Mouse (Mus musculus) neural tube, embryonic 11.5 days (tissue): ENCODE measurements around the gene Gpam. TPM values are rescaled to one million over a fixed set of nuclear protein-coding genes. Genes with fewer than 3 reads are reported as not detected.

Experiments
- ATAC-seq: fragments of 200-750 bp; cut with Nextera tagmentation; 2 replicates; pipeline ENCODE4 v1.8.0; 2017; ENCODE audit warnings: moderate number of reproducible peaks, mild to moderate bottlenecking, moderate TSS enrichment, moderate library complexity; ENCODE audit not compliant: insufficient read depth, low FRiP score, low TSS enrichment
- DNase-seq: peaks from one replicate; pipeline ENCODE4 v3.0.0-alpha.2; 2015; ENCODE audit warnings: low spot score
- H3K27ac ChIP-seq: fragments of 300-500 bp; sonication (generic); 2 replicates; pipeline ENCODE4 v1.5.1; 2014; ENCODE audit warnings: low read depth, mild to moderate bottlenecking, low read length
- H3K27me3 ChIP-seq: fragments of 300-500 bp; sonication (generic); 2 replicates; pipeline ENCODE4 v1.6.1; 2014; ENCODE audit warnings: mild to moderate bottlenecking, low read length, mixed read lengths; ENCODE audit not compliant: control insufficient read depth, insufficient read depth
- H3K36me3 ChIP-seq: fragments of 300-500 bp; sonication (generic); 2 replicates; pipeline ENCODE4 v1.6.1; 2014; ENCODE audit warnings: mild to moderate bottlenecking, low read length, moderate library complexity, mixed read lengths; ENCODE audit not compliant: control insufficient read depth, insufficient read depth
- H3K4me1 ChIP-seq: fragments of 300-500 bp; sonication (generic); 2 replicates; pipeline ENCODE4 v1.6.1; 2014; ENCODE audit warnings: low read length, mixed read lengths; ENCODE audit not compliant: control insufficient read depth, insufficient read depth
- H3K4me2 ChIP-seq: fragments of 300-500 bp; sonication (generic); 2 replicates; pipeline ENCODE4 v1.6.1; 2014; ENCODE audit warnings: low read depth, mild to moderate bottlenecking, moderate library complexity
- H3K4me3 ChIP-seq: fragments of 300-500 bp; sonication (generic); 2 replicates; pipeline ENCODE4 v1.5.1; 2014; ENCODE audit warnings: low read depth, low read length
- H3K9ac ChIP-seq: fragments of 300-500 bp; sonication (generic); 2 replicates; pipeline ENCODE4 v1.6.1; 2014; ENCODE audit warnings: mild to moderate bottlenecking, low read length
- H3K9me3 ChIP-seq: fragments of 300-500 bp; sonication (generic); 2 replicates; pipeline ENCODE4 v1.6.1; 2016; ENCODE audit warnings: low read length; ENCODE audit not compliant: control insufficient read depth
- WGBS: fragments of 180-500 bp; shearing (Covaris S2); extraction: QIAGEN DNeasy Blood & Tissue Kit; methylation state at CpG from one replicate; pipeline ENCODE4 v1.1.7; 2014; 5-methylcytosine and 5-hydroxymethylcytosine counted together
- polyA plus RNA-seq: library from polyadenylated mRNA; unstranded; fragments of >200 nt; fragmentation: Nextera tagmentation; extraction: Ambion mirVana; gene quantifications from 2 replicates; pipeline ENCODE4 v1.2.1, GENCODE M21; 2014

Gene Gpam
- polyA plus RNA-seq, 1 experiment from 2014 or later: 20.4 TPM

- Histone ChIP-seq H3K4me2 (no peak overlapping the region), H3K4me3 (no peak overlapping the region), H3K27ac (no peak overlapping the region), H3K9me3 (no peaks in the 10 kb centered on the region), H3K9ac (no peak overlapping the region), H3K27me3 (no peaks in the 10 kb centered on the region), H3K4me1 (peaks cover 5% of the 10 kb centered on the region; the same call in 1 of the 2 replicates), H3K36me3 (no peaks in the 10 kb centered on the region)
- 67% methylated on average over 11 of the region's 11 CpGs for WGBS
- DNase-seq (no peak), ATAC-seq (no peak)
These were observed 23.8 kb downstream of the Gpam start for GRCm38 (mm10) chr19:55103081-55103830.

DNA sequence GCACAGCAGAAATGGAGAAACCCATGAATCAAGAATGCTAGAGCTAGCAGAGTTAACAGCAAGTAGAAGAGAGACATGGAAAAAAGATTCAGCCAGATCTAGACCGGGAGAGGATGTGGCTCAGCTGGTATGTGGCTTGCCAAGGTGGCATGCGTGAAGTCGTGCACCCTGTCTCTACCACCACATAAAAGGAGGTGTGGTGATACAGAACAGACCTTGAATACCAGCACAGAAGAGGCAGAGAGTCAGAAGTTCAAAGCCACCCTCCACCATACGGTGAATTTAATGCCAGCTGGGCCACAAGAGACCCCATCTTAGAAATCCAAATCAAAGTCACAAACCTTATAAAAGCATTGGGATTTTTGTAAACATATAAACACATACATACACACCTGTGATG lies 25.4 kb downstream of the Gpam start:
- no peak overlapping the region for H3K27ac ChIP-seq
- no peaks in the 10 kb centered on the region for H3K27me3 ChIP-seq
- no peak overlapping the region for H3K4me3 ChIP-seq
- DNase-seq: no peak
- peaks cover 5% of the 10 kb centered on the region; the same call in 1 of the 2 replicates for H3K4me1 ChIP-seq
- no peak overlapping the region for H3K4me2 ChIP-seq
- no peak overlapping the region for H3K9ac ChIP-seq
- H3K9me3 ChIP-seq: no peaks in the 10 kb centered on the region
- WGBS: 83% methylated on average over 4 of the region's 4 CpGs
- ATAC-seq: no peak
- no peaks in the 10 kb centered on the region for H3K36me3 ChIP-seq

- Histone ChIP-seq H3K9ac (peak overlapping the region; percentile 87), H3K4me3 (peak overlapping the region; percentile 90; the same call in 1 of the 2 replicates), H3K36me3 (no peaks in the 10 kb centered on the region), H3K27me3 (no peaks in the 10 kb centered on the region), H3K27ac (no peak overlapping the region), H3K9me3 (no peaks in the 10 kb centered on the region), H3K4me2 (peak overlapping the region; percentile 61), H3K4me1 (peaks cover 5% of the 10 kb centered on the region; the same call in 1 of the 2 replicates)
- no peak for DNase-seq
- WGBS: 80% methylated on average over 2 of the region's 2 CpGs
- no peak for ATAC-seq
These were observed 26.6 kb downstream of the Gpam start for GRCm38 (mm10) chr19:55100227-55101140.

DNA sequence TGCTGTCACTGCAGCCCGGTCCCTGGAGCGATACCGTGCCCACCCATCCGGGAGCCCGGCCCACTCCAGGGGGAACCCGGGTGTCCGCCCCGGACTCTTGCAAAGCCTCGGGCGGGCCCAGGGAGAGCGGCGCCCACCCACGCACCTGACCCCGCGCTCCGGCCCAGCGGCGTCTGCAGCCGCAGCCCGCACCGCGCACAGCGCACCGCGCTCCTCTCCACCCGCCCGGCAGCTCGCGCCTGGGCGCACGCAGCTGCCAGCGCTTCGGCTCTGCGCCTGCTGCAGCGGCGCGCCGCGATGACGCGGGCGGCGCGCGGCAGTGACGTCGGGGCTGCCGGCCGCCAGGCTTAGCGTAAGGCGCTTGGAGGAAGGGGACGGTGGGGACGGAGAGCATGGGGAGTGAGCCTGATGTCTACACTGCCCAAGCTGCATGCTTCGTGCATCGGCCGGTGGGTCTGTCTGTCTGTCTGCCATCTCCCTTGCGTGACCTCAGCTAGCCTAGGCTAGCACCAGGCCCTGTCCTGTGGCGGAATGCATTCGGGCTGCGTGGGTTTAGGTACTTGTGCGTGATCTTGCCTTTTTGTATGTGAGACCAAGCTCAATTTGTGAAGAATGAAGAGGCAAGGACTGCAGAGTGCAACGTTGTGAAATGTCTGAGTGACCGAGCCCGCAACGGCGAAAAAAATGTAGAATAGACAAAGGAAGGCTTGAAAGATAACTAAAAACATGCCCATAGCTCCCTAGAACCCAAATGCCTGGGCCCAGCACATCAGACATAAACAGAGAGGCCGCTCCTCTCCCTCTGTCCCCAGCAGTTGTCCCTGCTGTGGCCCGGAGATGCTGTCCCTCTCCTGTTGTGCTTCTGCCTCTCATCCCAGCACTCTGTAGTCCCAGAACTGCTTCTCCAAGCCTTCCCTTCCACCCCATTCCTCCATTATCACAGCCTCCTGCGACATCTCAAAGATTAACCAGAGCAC lies 27.6 kb downstream of the Gpam start:
- Histone ChIP-seq H3K9ac (peak overlapping the region; percentile 87), H3K36me3 (no peaks in the 10 kb centered on the region), H3K4me1 (peaks cover 5% of the 10 kb centered on the region; the same call in 1 of the 2 replicates), H3K4me3 (peak overlapping the region; percentile 90), H3K9me3 (no peaks in the 10 kb centered on the region), H3K4me2 (peak overlapping the region; percentile 61), H3K27me3 (no peaks in the 10 kb centered on the region), H3K27ac (peak overlapping the region; percentile 67)
- ATAC-seq (peak; percentile 95), DNase-seq (peak; percentile 96)
- WGBS: 2% methylated on average over 53 of the region's 69 CpGs

DNA sequence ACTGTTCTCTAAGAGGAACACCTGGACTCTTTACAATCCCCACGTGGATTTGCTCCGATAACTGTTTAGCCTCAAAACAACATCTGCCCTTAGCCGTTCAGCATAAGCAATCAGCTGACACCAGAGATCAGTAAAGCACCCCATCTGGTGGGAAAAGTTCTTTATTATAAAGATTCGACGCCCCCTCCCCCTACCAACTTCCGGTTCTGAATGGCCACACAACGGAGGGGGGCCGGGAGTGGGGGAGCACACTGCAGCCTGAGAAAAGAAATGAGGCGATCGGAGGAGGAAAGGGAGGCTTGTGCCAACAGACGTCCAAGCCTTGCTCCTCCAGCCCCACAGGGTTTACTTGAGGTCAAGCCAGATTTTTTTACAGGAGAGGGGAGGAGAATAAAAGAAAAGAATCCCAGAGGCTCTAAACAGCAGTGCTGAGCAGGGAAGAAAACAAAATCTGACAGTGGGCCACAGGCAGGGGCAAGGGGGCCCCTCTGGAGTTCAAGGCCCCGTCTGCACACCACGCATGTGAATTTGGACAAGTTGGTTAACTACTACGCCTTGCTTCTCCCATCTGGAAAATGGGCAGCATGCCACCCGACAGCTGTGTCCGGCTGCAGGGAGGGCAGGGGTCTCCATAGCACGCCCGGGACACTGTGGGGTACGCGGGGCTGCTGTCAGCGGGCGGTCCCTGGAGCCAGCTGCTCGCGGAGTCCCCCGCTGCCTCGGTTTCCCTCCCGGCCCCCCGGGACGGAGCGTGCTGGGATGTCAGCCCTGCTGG lies 28.4 kb downstream of the Gpam start:
- Histone ChIP-seq H3K4me2 (peak overlapping the region; percentile 61), H3K9ac (peak overlapping the region; percentile 87), H3K27ac (peak overlapping the region; percentile 67), H3K27me3 (no peaks in the 10 kb centered on the region), H3K4me1 (peaks cover 5% of the 10 kb centered on the region; the same call in 1 of the 2 replicates), H3K36me3 (no peaks in the 10 kb centered on the region), H3K9me3 (no peaks in the 10 kb centered on the region), H3K4me3 (peak overlapping the region; percentile 90)
- peak; percentile 43; the same call in 1 of the 2 replicates for ATAC-seq
- DNase-seq: peak; percentile 37
- 2% methylated on average over 30 of the region's 30 CpGs for WGBS

DNA sequence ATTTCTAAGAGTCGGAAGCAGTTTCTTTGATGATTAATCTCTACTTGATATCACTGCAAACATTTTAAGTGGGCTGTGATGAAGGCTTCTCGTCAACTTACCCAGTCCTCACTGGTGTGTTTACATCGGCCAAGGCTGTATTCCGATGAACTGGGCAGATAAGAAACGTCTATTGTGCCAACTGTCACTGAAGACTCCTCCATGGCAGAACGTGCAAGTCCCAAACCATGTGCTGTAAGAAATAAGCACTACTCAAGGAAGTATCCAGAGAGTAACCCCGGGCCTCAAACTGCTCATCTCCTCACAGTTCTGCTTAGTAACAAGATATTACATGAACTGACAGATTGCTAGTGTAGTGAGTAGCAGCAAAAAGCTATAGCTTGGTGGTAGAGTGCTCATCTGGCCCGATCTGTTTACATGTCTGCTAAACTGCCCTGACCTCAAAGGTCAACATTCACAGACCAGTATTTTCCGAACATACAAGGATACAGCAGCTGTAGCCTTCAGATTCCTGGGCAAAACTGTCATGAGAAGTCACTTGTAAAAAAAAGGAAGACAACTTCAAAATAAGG lies 29.6 kb downstream of the Gpam start:
- Histone ChIP-seq H3K27ac (no peak overlapping the region), H3K4me1 (peaks cover 5% of the 10 kb centered on the region; the same call in 1 of the 2 replicates), H3K27me3 (no peaks in the 10 kb centered on the region), H3K4me3 (no peak overlapping the region), H3K4me2 (no peak overlapping the region), H3K36me3 (peaks cover 3% of the 10 kb centered on the region), H3K9ac (no peak overlapping the region), H3K9me3 (no peaks in the 10 kb centered on the region)
- ATAC-seq (no peak), DNase-seq (no peak)
- 77% methylated on average over 9 of the region's 9 CpGs for WGBS

DNA sequence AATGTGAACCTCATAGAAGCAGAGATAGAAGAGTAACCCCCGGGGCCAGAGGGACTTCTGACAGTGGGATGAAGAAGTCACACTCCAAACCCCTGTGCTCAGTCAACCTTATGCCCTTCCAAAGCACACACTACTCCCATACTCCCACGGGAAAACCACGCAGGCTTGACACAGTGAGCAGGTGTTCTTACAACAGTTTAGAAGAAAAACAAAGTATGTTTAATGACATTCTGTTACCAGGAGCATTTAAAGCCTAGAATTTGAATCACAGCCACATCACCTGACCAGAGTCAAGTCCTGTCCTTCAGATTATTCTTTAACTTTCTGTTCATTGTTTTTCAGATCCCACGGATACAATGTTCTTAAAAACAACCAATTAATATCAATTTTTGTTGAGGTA lies 30.4 kb downstream of the Gpam start:
- Histone ChIP-seq H3K9ac (no peak overlapping the region), H3K9me3 (no peaks in the 10 kb centered on the region), H3K27me3 (no peaks in the 10 kb centered on the region), H3K4me3 (no peak overlapping the region), H3K27ac (no peak overlapping the region), H3K4me2 (no peak overlapping the region), H3K4me1 (peaks cover 5% of the 10 kb centered on the region; the same call in 1 of the 2 replicates), H3K36me3 (peaks cover 3% of the 10 kb centered on the region)
- no peak for DNase-seq
- no peak for ATAC-seq
- WGBS: 86% methylated on average over 4 of the region's 4 CpGs
